Mouse (Mus musculus) ES-E14 (cell line): Measurements from ENCODE around the gene Tbc1d2. TPM values are rescaled to one million over a fixed set of nuclear protein-coding genes. Genes with fewer than 3 reads are reported as not detected.
A peak's percentile ranks its signal among the peaks of the same experiment; 100 is the strongest.

Experiments
- DNase-seq: peaks from one replicate; pipeline ENCODE4 v3.0.0-alpha.2; 2013; ENCODE audit warnings: low read depth, low spot score
- H3K27ac ChIP-seq: 2 replicates; pipeline ENCODE4 v1.5.1; 2012; ENCODE audit warnings: low read depth, mild to moderate bottlenecking, low read length, moderate library complexity, mixed read lengths; ENCODE audit not compliant: poor library complexity, insufficient read depth, severe bottlenecking
- H3K36me3 ChIP-seq: 2 replicates; pipeline ENCODE4 v1.6.1; 2012; ENCODE audit warnings: mild to moderate bottlenecking, low read length, moderate library complexity, mixed read lengths; ENCODE audit not compliant: control insufficient read depth, poor library complexity, insufficient read depth, severe bottlenecking
- H3K4me1 ChIP-seq, 2 experiments: fragments of 150-350 bp in 1 of 2; sonication (generic) in 1 of 2; 2 replicates each; pipeline ENCODE4 v1.6.1; 2012; ENCODE audit warnings: low read length in 2 of 2, mild to moderate bottlenecking in 1 of 2, mixed read lengths in 1 of 2; ENCODE audit not compliant: control insufficient read depth in 2 of 2, insufficient read depth in 2 of 2, poor library complexity in 1 of 2
- H3K4me3 ChIP-seq, 2 experiments: fragments of 150-350 bp in 1 of 2; sonication (generic) in 1 of 2; 2 replicates each; pipeline ENCODE4 v1.5.1; 2012; ENCODE audit warnings: low read length in 2 of 2, low read depth in 1 of 2, mild to moderate bottlenecking in 1 of 2, mixed read lengths in 1 of 2; ENCODE audit not compliant: insufficient read depth in 1 of 2, poor library complexity in 1 of 2, severe bottlenecking in 1 of 2
- H3K9ac ChIP-seq: 2 replicates; pipeline ENCODE4 v1.6.1; 2012; ENCODE audit warnings: low read depth, mild to moderate bottlenecking, low read length, mixed read lengths; ENCODE audit not compliant: poor library complexity, insufficient read depth, severe bottlenecking
- H3K9me3 ChIP-seq: fragments of 150-350 bp; sonication (generic); 2 replicates; pipeline ENCODE4 v1.6.1; 2012; ENCODE audit warnings: low read depth, mild to moderate bottlenecking, low read length; ENCODE audit not compliant: control insufficient read depth, insufficient read depth
- CHD2 ChIP-seq: IDR thresholded peaks from 2 replicates; pipeline ENCODE4 v1.6.1; 2014; ENCODE audit warnings: mild to moderate bottlenecking, low read depth, low read length, inconsistent platforms
- HCFC1 ChIP-seq: IDR thresholded peaks from 2 replicates; pipeline ENCODE4 v1.6.1; 2012; ENCODE audit warnings: low read length, inconsistent platforms, borderline replicate concordance; ENCODE audit not compliant: insufficient read depth
- MAFK ChIP-seq: IDR thresholded peaks from 2 replicates; pipeline ENCODE4 v1.6.1; 2014; ENCODE audit warnings: mild to moderate bottlenecking, low read depth, low read length, inconsistent platforms; ENCODE audit not compliant: insufficient read depth
- ZC3H11A ChIP-seq: IDR thresholded peaks from 2 replicates; pipeline ENCODE4 v1.6.1; 2012; ENCODE audit warnings: low read depth, mild to moderate bottlenecking, inconsistent platforms, low read length, borderline replicate concordance
- ZNF384 ChIP-seq: IDR thresholded peaks from 2 replicates; pipeline ENCODE4 v1.6.1; 2012; ENCODE audit warnings: low read depth, low read length, inconsistent platforms
- in situ Hi-C, 2 experiments: fragments of 600-800 bp; cut with MboI; formaldehyde crosslinking; loops; one replicate each; pipeline ENCODE4 v1.15.1; 2025; ENCODE audit warnings: low sequenced_read_pairs in 2 of 2, inconsistent platforms in 1 of 2; ENCODE audit not compliant: unreplicated experiment in 2 of 2
- total RNA-seq: library from RNA; depleted of rRNA; stranded (reverse); fragments of 300-350 nt; gene quantifications from 2 replicates; pipeline ENCODE4 v1.2.3, GENCODE M21; 2012

The Tbc1d2 gene
- total RNA-seq, 1 experiment: 6.6 TPM

- TF ChIP-seq MAFK: no peak
- no peak for TF ChIP-seq ZC3H11A
- no peak for TF ChIP-seq ZNF384
- TF ChIP-seq HCFC1: no peak
- no peak for TF ChIP-seq CHD2
- H3K4me1 ChIP-seq: peaks cover 2 to 9% of the 10 kb centered on the region in 2 experiments; a peak in 1 of 4 replicates
- no peak overlapping the region for H3K4me3 ChIP-seq
- in situ Hi-C loops: no loop called here
- no peak overlapping the region for H3K9ac ChIP-seq
- DNase-seq: no peak
- no peak overlapping the region for H3K27ac ChIP-seq
- no peaks in the 10 kb centered on the region for H3K9me3 ChIP-seq
- peaks cover 2% of the 10 kb centered on the region; the same call in 1 of the 2 replicates for H3K36me3 ChIP-seq
These were observed 27.0 kb downstream of the Tbc1d2 start for GRCm38 (mm10) chr4:46623007-46623406.

- in situ Hi-C loops: no loop called here
- Histone ChIP-seq H3K4me1 (peaks cover 2 to 4% of the 10 kb centered on the region in 2 experiments; a peak in 1 of 4 replicates), H3K36me3 (peaks cover 5% of the 10 kb centered on the region; the same call in 1 of the 2 replicates), H3K9me3 (no peaks in the 10 kb centered on the region), H3K9ac (peak overlapping the region; percentile 56; the same call in 1 of the 2 replicates), H3K27ac (no peak overlapping the region), H3K4me3 (peak overlapping the region; percentile 60 to 63; a peak in 3 of 4 replicates)
- no peak for DNase-seq
- no peak for TF ChIP-seq ZNF384
- no peak for TF ChIP-seq CHD2
- TF ChIP-seq ZC3H11A: no peak
- TF ChIP-seq MAFK: no peak
- no peak for TF ChIP-seq HCFC1
These were observed 29.1 kb downstream of the Tbc1d2 start for GRCm38 (mm10) chr4:46620946-46621345.

- Histone ChIP-seq H3K9ac (peak overlapping the region; percentile 56), H3K36me3 (peaks cover 5% of the 10 kb centered on the region; the same call in 1 of the 2 replicates), H3K27ac (no peak overlapping the region), H3K4me3 (peak overlapping the region; percentile 60 to 63), H3K9me3 (no peaks in the 10 kb centered on the region), H3K4me1 (peaks cover 2 to 4% of the 10 kb centered on the region in 2 experiments; a peak in 1 of 4 replicates)
- no peak for DNase-seq
- no peak for TF ChIP-seq HCFC1
- TF ChIP-seq ZC3H11A: no peak
- no peak for TF ChIP-seq ZNF384
- no peak for TF ChIP-seq CHD2
- TF ChIP-seq MAFK: no peak
- in situ Hi-C loops: no loop called here
These were observed 29.7 kb downstream of the Tbc1d2 start for GRCm38 (mm10) chr4:46620330-46620729.

GRCm38 (mm10) chr4:46618196-46618817 lies 31.7 kb downstream of the Tbc1d2 start:
- Histone ChIP-seq H3K4me3 (no peak overlapping the region), H3K9me3 (no peaks in the 10 kb centered on the region), H3K36me3 (peaks cover 3% of the 10 kb centered on the region; the same call in 1 of the 2 replicates), H3K9ac (no peak overlapping the region; the same call in 1 of the 2 replicates), H3K27ac (no peak overlapping the region), H3K4me1 (peaks cover 4 to 8% of the 10 kb centered on the region in 2 experiments; a peak in 1 of 4 replicates)
- TF ChIP-seq HCFC1 (no peak), MAFK (no peak), ZC3H11A (no peak), ZNF384 (no peak), CHD2 (no peak)
- DNase-seq: no peak
- in situ Hi-C loops: no loop called here
